Mouse (Mus musculus) spleen, adult 2 months (tissue): ENCODE results near the gene Med24.

Source experiments
- CTCF ChIP-seq: fragments of 200-500 bp; IDR thresholded peaks from 2 replicates; pipeline ENCODE4 v1.5.1; 2011; ENCODE audit warnings: mild to moderate bottlenecking, inconsistent platforms; ENCODE audit not compliant: insufficient read depth, insufficient read length, insufficient replicate concordance; ENCODE audit errors: extremely low read depth
- POLR2A ChIP-seq: fragments of 200-500 bp; IDR thresholded peaks from 2 replicates; pipeline ENCODE4 v1.6.1; 2011; ENCODE audit warnings: low read depth, low read length, inconsistent platforms

- TF ChIP-seq CTCF (no peak), POLR2A (no peak)
Measured at GRCm38 (mm10) chr11:98750351-98751201, 21.3 kb upstream of the Med24 start.
